Mouse (Mus musculus) myocyte (in vitro differentiated cells): Measurements from ENCODE around the gene Plekhs1.

Experiments
- CEBPB ChIP-seq: IDR thresholded peaks from 2 replicates; pipeline ENCODE4 v1.6.1; 2011; ENCODE audit warnings: mild to moderate bottlenecking, moderate library complexity; ENCODE audit not compliant: poor library complexity, insufficient read depth, severe bottlenecking
- E2F4 ChIP-seq: IDR thresholded peaks from one replicate; pipeline ENCODE4 v1.6.1; 2011; ENCODE audit warnings: mild to moderate bottlenecking, control low read depth, moderate library complexity; ENCODE audit not compliant: insufficient read depth
- MAX ChIP-seq: IDR thresholded peaks from one replicate; pipeline ENCODE4 v1.6.1; 2011; ENCODE audit warnings: low read depth, mild to moderate bottlenecking, control low read depth
- MYOG ChIP-seq, 3 experiments: IDR thresholded peaks; one replicate each; pipeline ENCODE4 v1.6.1; 2011; ENCODE audit warnings: control low read depth in 2 of 3, low read depth in 2 of 3, mild to moderate bottlenecking in 2 of 3; ENCODE audit not compliant: insufficient read length in 2 of 3, control insufficient read depth in 1 of 3, insufficient read depth in 1 of 3
- POLR2A ChIP-seq: IDR thresholded peaks from one replicate; pipeline ENCODE4 v1.6.1; 2011; ENCODE audit warnings: low read depth, mild to moderate bottlenecking, control low read depth, moderate library complexity; ENCODE audit not compliant: insufficient read length
- POLR2AphosphoS2 ChIP-seq: IDR thresholded peaks from one replicate; pipeline ENCODE4 v1.6.1; 2011; ENCODE audit warnings: low read depth, control low read depth; ENCODE audit not compliant: insufficient read length
- TCF12 ChIP-seq: IDR thresholded peaks from one replicate; pipeline ENCODE4 v1.6.1; 2011; ENCODE audit warnings: mild to moderate bottlenecking, control low read depth; ENCODE audit not compliant: poor library complexity, insufficient read depth, severe bottlenecking
- USF1 ChIP-seq: IDR thresholded peaks from one replicate; pipeline ENCODE4 v1.6.1; 2011; ENCODE audit warnings: low read depth, mild to moderate bottlenecking, control low read depth, moderate library complexity

- no peak for TF ChIP-seq TCF12
- TF ChIP-seq POLR2A: no peak
- no peak for TF ChIP-seq MYOG (IDR thresholded peaks at IDR 0.05; ENCODE audit: control insufficient read depth in 1 of 3, insufficient read depth in 1 of 3, insufficient read length in 2 of 3, low read depth in 2 of 3)
- TF ChIP-seq USF1: no peak
- TF ChIP-seq CEBPB: no peak
- TF ChIP-seq MAX: no peak
- TF ChIP-seq E2F4: no peak
- no peak for TF ChIP-seq POLR2AphosphoS2
Observed at GRCm38 (mm10) chr19:56433581-56433980, 27.9 kb upstream of the Plekhs1 start.
